ENCODE assay signal across 18 mouse cellular contexts in the genomic region with DNA sequence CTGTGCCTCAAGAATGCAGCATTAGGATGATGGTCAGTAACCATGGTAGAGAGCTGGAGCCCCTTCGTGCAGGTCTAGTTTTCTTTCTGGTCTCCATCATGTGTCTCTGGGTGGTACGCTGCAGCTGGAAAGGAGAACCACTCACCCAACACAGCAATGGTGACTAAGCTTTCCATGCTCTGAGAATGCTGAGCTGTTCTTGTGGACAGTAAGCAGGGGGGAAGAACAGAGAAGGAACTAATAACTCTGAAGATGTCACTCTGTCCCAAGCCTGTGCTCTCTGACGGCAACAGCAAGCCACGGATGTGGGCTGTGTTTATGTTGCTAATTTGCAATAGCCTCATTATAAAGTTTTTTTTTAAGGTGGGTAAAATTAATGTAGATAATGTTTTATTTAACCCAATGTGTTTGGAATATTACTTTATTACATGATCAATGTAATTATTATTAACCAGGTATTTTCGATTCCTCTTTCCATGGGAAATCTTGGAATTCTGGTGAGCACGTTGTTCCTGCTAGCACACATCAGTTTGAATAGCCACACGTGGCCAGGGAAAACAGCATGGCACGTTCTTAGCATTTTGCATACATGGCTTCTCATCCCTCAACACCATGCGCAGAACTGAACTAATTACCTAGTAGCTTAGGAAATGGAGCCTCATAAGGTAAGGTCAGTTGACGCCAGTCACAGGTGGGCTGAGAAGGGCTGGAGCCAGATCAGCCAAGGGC.
DNase-seq lines count a peak whose midpoint lies in the region; ATAC-seq lines count a peak whose summit lies in the region.
"Had no signal": no experiment of that assay in that cellular context is flagged by ENCODE, and none has a peak within 500 bp of the region (broad histone marks: within the 10 kb centered on the region; RNA-seq: fewer than 3 reads in every experiment).

No protein-coding gene starts in this region.

- H3K4me1 ChIP-seq in forebrain, embryonic 11.5 days (replicated peaks; ENCODE audit: control insufficient read depth, insufficient read depth, low read length): no peaks in the 10 kb centered on the region
- H3K4me1 ChIP-seq in forebrain, embryonic 12.5 days: no peaks in the 10 kb centered on the region; the same call in 1 of the 2 replicates
- no peaks in the 10 kb centered on the region for H3K4me1 ChIP-seq in midbrain, embryonic 15.5 days
- H3K4me1 ChIP-seq: embryonic facial prominence, embryonic 10.5 days; forebrain, embryonic 13.5 days had no signal

- no peaks in the 10 kb centered on the region for H3K27me3 ChIP-seq in forebrain, embryonic 11.5 days (ENCODE audit: control insufficient read depth, insufficient read depth, low read length)
- no peaks in the 10 kb centered on the region for H3K27me3 ChIP-seq in forebrain, embryonic 12.5 days
- no peaks in the 10 kb centered on the region for H3K27me3 ChIP-seq in midbrain, embryonic 15.5 days (replicated peaks)
- H3K27me3 ChIP-seq: forebrain, embryonic 13.5 days; hindbrain, embryonic 12.5 days; limb, embryonic 13.5 days; neural tube, embryonic 13.5 days had no signal

- H3K4me2 ChIP-seq in forebrain, embryonic 11.5 days (ENCODE audit: low read depth, low read length, severe bottlenecking): no peak overlapping the region
- no peak overlapping the region for H3K4me2 ChIP-seq in forebrain, embryonic 12.5 days
- H3K4me2 ChIP-seq in midbrain, embryonic 15.5 days: no peak overlapping the region
- H3K4me2 ChIP-seq: forebrain, embryonic 13.5 days; hindbrain, embryonic 12.5 days; limb, embryonic 13.5 days; midbrain, embryonic 11.5 days; neural tube, embryonic 13.5 days had no signal

- H3K9me3 ChIP-seq in forebrain, embryonic 11.5 days (ENCODE audit: control insufficient read depth, low read length): no peaks in the 10 kb centered on the region
- no peaks in the 10 kb centered on the region for H3K9me3 ChIP-seq in forebrain, embryonic 12.5 days
- H3K9me3 ChIP-seq in midbrain, embryonic 15.5 days: no peaks in the 10 kb centered on the region
- H3K9me3 ChIP-seq: embryonic facial prominence, embryonic 10.5 days; forebrain, embryonic 13.5 days; hindbrain, embryonic 12.5 days; limb, embryonic 13.5 days; neural tube, embryonic 13.5 days had no signal

- no peaks in the 10 kb centered on the region for H3K36me3 ChIP-seq in forebrain, embryonic 11.5 days (ENCODE audit: control insufficient read depth, insufficient read depth, low read length)
- 0 out of 2 replicates have a peak, but pooled peaks cover 3% of the 10 kb centered on the region for H3K36me3 ChIP-seq in forebrain, embryonic 12.5 days (replicated peaks)
- no peaks in the 10 kb centered on the region for H3K36me3 ChIP-seq in midbrain, embryonic 15.5 days (replicated peaks)
- H3K36me3 ChIP-seq: neural tube, embryonic 13.5 days had no signal

- no peak overlapping the region for H3K9ac ChIP-seq in forebrain, embryonic 11.5 days (ENCODE audit: low read length)
- no peak overlapping the region for H3K9ac ChIP-seq in forebrain, embryonic 12.5 days
- no peak overlapping the region for H3K9ac ChIP-seq in midbrain, embryonic 15.5 days
- H3K9ac ChIP-seq: forebrain, embryonic 13.5 days; hindbrain, embryonic 12.5 days; limb, embryonic 13.5 days; neural tube, embryonic 13.5 days had no signal

- DNase-seq in forebrain, embryonic 11.5 days (ENCODE audit: low spot score): peak; percentile 9
- peak; percentile 74 to 78 for DNase-seq in spleen, postnatal 36 days (ENCODE audit: low spot score in 2 of 2)
- no peak for DNase-seq in spleen, adult 12 weeks (ENCODE audit: low spot score)
- DNase-seq in urinary bladder, postnatal 10 days (ENCODE audit: low spot score): no peak
- DNase-seq in thymus, postnatal 36 days: no peak
- DNase-seq: adrenal gland, postnatal 25 days; cerebellum, adult 8-10 months; gastrocnemius, postnatal 14 days; kidney, postnatal 4 days had no signal

- no peak overlapping the region for H3K27ac ChIP-seq in forebrain, embryonic 11.5 days (ENCODE audit: low read depth, low read length)
- H3K27ac ChIP-seq in forebrain, embryonic 12.5 days: no peak overlapping the region
- H3K27ac ChIP-seq in midbrain, embryonic 15.5 days: no peak overlapping the region
- H3K27ac ChIP-seq: embryonic facial prominence, embryonic 10.5 days; forebrain, embryonic 13.5 days; hindbrain, embryonic 12.5 days; limb, embryonic 13.5 days; neural tube, embryonic 13.5 days had no signal

- 92% methylated on average over 10 of the region's 10 CpGs for WGBS in forebrain, embryonic 11.5 days
- 92% methylated on average over 10 of the region's 10 CpGs for WGBS in forebrain, embryonic 12.5 days
- 92% methylated on average over 10 of the region's 10 CpGs for WGBS in midbrain, embryonic 15.5 days

- ATAC-seq in forebrain, embryonic 11.5 days (replicated peaks; ENCODE audit: low FRiP score): no peak
- ATAC-seq in forebrain, embryonic 12.5 days (ENCODE audit: low FRiP score): no peak
- peak; percentile 84 for ATAC-seq in megakaryocyte, adult 5-6 weeks (ENCODE audit: poor library complexity, severe bottlenecking)
- no peak for ATAC-seq in midbrain, embryonic 15.5 days (replicated peaks)
- ATAC-seq: forebrain, embryonic 13.5 days had no signal

- no peak overlapping the region for H3K4me3 ChIP-seq in forebrain, embryonic 11.5 days (ENCODE audit: low read depth, low read length)
- no peak overlapping the region for H3K4me3 ChIP-seq in forebrain, embryonic 12.5 days (replicated peaks)
- H3K4me3 ChIP-seq in midbrain, embryonic 15.5 days: no peak overlapping the region
- H3K4me3 ChIP-seq: embryonic facial prominence, embryonic 10.5 days; forebrain, embryonic 13.5 days; hindbrain, embryonic 12.5 days; limb, embryonic 13.5 days; neural tube, embryonic 13.5 days had no signal

Comparison
In these comparisons a context has a peak if more than half of its experiments do, and no peak if none do; other contexts are left out.
1. DNase-seq: peak in forebrain, embryonic 11.5 days (single experiment) and spleen, postnatal 36 days (2 of 2); none in spleen, adult 12 weeks (single experiment), urinary bladder, postnatal 10 days (single experiment) and thymus, postnatal 36 days (0 of 2).